Mouse (Mus musculus) E14TG2a.4 (cell line): Measurements from ENCODE around the gene Prox1.
A peak's percentile ranks its signal among the peaks of the same experiment; 100 is the strongest.

ENCODE experiments used
- H3K27me3 ChIP-seq: 2 replicates; pipeline ENCODE4 v1.6.1; 2014; ENCODE audit warnings: low read length, control low read depth; ENCODE audit not compliant: insufficient read depth
- H3K36me3 ChIP-seq: 2 replicates; pipeline ENCODE4 v1.6.1; 2014; ENCODE audit warnings: low read length, control low read depth; ENCODE audit not compliant: insufficient read depth
- H3K4me1 ChIP-seq: replicated peaks from 2 replicates; pipeline ENCODE4 v1.6.1; 2014; ENCODE audit warnings: low read depth, low read length, control low read depth
- H3K4me3 ChIP-seq: replicated peaks from 2 replicates; pipeline ENCODE4 v1.5.1; 2014; ENCODE audit warnings: mild to moderate bottlenecking, low read length
- H3K9me3 ChIP-seq: 2 replicates; pipeline ENCODE4 v1.6.1; 2014; ENCODE audit warnings: low read length, control low read depth
- CTCF ChIP-seq: conservative IDR thresholded peaks from 2 replicates; pipeline ENCODE4 v1.5.1; 2014; ENCODE audit warnings: low read length
- NANOG ChIP-seq: IDR thresholded peaks from 2 replicates; pipeline ENCODE4 v1.6.1; 2014; ENCODE audit warnings: borderline replicate concordance, low read length, mixed read lengths
- POU5F1 ChIP-seq: IDR thresholded peaks from 2 replicates; pipeline ENCODE4 v1.6.1; 2014; ENCODE audit warnings: low read length, borderline replicate concordance

The Prox1 gene

DNA sequence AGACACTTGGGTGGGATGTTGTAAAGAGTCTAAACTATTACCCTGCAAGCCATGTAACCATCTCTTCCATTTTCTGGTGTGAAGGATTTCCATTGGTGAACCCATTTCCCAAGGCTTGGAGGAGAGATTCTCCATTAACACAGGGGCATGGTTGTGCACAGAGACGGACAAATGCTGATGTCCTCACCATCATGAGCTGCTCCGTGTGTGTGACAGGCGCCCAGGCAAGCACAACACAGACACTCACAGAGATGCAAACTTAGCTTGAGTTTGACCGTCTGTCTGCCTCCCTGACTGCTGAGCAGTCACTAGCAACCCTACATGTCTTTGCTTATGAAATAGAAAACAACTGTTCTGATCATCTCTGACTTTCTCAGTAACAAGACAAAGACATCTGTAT, 30.5 kb upstream of the Prox1 start:
- H3K27me3 ChIP-seq = no peaks in the 10 kb centered on the region
- H3K4me1 ChIP-seq = no peaks in the 10 kb centered on the region
- TF ChIP-seq NANOG (no peak), POU5F1 (no peak), CTCF (no peak)
- no peak overlapping the region for H3K4me3 ChIP-seq
- H3K9me3 ChIP-seq = no peaks in the 10 kb centered on the region
- H3K36me3 ChIP-seq = no peaks in the 10 kb centered on the region

DNA sequence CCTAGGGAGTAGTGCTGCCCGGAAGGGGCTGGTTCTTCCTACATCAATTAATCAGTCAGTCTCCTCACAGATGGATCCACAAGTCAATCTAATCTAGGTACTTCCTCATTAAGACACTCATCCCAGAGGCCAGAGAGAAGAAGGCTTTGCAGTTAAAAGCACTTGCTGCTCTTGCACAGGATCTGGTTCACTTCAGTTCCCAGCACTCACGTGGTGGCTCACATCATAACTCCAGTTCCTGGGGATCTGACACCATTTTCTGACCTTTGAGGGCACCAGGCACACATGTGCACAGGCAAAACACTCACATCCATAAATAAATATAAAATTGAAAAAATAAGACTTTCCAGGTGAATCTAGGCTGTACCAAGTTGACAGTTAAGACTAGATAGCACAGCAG, 27.7 kb upstream of the Prox1 start:
- H3K36me3 ChIP-seq = no peaks in the 10 kb centered on the region
- H3K9me3 ChIP-seq = no peaks in the 10 kb centered on the region
- no peaks in the 10 kb centered on the region for H3K27me3 ChIP-seq
- no peak for TF ChIP-seq POU5F1
- TF ChIP-seq CTCF = no peak
- TF ChIP-seq NANOG = no peak
- H3K4me1 ChIP-seq = no peaks in the 10 kb centered on the region
- no peak overlapping the region for H3K4me3 ChIP-seq

DNA sequence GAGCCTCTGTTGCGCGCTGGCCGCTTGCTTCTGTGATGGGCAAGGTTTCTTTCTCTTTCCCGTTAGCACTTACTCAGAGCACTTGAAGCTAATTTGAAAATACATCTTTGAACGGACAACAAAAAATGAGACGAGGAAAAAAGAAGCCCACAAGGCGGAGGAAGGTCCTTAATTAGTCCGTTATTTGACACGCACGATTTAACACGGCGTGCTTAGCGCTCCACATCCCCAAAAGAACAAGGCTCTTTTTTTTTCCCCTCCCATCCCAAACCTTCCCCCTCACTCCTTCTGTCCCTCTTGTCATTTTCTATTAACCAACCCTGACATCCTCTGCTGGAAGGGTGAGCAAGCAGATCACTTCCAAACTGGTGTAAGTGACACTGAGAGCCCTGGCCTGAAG, 21.5 kb upstream of the Prox1 start:
- H3K27me3 ChIP-seq = no peaks in the 10 kb centered on the region
- no peaks in the 10 kb centered on the region for H3K4me1 ChIP-seq
- peaks cover 7% of the 10 kb centered on the region; the same call in 1 of the 2 replicates for H3K9me3 ChIP-seq
- H3K36me3 ChIP-seq = no peaks in the 10 kb centered on the region
- no peak overlapping the region for H3K4me3 ChIP-seq
- TF ChIP-seq POU5F1 (no peak), NANOG (no peak), CTCF (no peak)

DNA sequence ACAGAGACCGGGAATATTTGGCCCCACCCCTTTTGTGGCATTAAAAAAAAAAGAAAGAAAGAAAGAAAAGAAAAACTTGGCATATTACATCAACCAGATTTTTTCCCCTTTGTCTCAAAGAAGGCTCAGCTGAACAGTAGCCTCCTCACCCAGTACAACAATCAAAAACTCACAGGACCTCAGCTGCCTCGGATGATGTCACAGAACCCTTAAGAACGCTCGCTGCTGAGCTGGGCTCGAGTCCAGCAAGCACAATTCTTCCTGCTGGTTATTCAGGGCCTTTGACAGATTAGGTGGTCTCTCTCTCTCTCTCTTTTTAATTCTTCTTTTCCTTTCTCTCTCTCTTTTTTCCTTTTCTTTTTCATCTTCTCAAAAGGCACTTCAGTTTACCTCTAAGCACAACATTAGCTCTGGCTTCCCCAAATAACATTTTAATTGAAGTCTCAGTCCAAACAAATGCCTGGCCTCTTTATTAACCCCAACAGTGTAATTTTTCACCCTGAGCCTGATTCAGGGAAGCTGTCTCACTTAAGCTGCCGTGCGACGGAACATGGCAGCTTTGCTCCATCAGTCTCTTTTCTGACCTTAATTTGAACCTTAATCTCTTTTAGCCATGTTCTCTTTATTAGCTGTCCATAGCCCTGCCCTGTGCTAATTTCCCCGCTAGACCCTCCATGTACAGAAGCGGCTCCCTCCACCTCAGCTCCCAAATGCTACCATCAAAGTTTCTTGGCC, 19.9 kb upstream of the Prox1 start:
- Histone ChIP-seq H3K4me1 (no peaks in the 10 kb centered on the region), H3K36me3 (no peaks in the 10 kb centered on the region), H3K4me3 (no peak overlapping the region), H3K9me3 (peaks cover 7% of the 10 kb centered on the region; the same call in 1 of the 2 replicates), H3K27me3 (no peaks in the 10 kb centered on the region)
- TF ChIP-seq CTCF (no peak), NANOG (no peak), POU5F1 (no peak)

DNA sequence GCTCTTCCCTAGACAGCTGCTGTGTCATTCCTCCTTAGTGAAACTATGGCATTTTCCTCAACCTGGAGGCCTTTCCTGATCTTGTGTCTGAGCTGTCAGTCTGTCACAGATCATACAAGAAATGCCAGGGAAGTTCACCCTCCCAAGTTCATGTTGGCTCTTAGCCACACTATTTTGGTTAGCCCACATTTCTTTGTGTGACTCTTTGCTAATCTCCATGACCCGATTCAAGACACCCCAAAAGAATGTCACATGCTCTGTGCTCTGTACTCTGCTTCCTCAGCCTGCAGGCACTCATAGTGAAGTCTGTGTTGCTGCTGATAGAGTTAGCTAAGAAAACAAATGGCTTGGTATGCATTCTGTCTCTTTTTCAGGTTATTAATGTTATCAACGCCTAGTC, 18.6 kb upstream of the Prox1 start:
- no peaks in the 10 kb centered on the region for H3K4me1 ChIP-seq
- TF ChIP-seq POU5F1 (no peak), NANOG (no peak)
- no peaks in the 10 kb centered on the region for H3K27me3 ChIP-seq
- H3K4me3 ChIP-seq = no peak overlapping the region
- peaks cover 7% of the 10 kb centered on the region; the same call in 1 of the 2 replicates for H3K9me3 ChIP-seq
- no peaks in the 10 kb centered on the region for H3K36me3 ChIP-seq

DNA sequence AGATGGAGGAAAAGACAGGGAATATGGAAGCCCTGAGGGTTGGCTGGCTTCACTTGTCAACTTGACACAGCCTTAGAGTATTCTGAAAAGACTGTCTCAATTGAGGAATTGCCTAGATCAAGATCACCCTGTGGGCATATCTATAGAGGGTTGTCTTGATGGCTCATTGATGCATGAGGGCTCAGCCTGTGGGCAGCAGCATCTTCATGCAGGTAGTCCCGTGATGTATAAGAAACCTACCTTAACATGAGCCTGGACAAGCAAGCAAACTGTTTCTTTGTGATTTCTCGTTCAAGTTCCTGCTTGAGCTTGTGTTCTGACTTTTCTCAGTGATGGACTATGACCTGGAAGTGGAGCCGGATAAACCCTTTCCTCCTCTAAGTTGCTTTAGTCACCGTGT, 15.8 kb upstream of the Prox1 start:
- Histone ChIP-seq H3K9me3 (peaks cover 7% of the 10 kb centered on the region; the same call in 1 of the 2 replicates), H3K36me3 (no peaks in the 10 kb centered on the region), H3K27me3 (no peaks in the 10 kb centered on the region; the same call in 1 of the 2 replicates), H3K4me3 (no peak overlapping the region), H3K4me1 (no peaks in the 10 kb centered on the region)
- TF ChIP-seq NANOG (no peak), CTCF (no peak), POU5F1 (no peak)

DNA sequence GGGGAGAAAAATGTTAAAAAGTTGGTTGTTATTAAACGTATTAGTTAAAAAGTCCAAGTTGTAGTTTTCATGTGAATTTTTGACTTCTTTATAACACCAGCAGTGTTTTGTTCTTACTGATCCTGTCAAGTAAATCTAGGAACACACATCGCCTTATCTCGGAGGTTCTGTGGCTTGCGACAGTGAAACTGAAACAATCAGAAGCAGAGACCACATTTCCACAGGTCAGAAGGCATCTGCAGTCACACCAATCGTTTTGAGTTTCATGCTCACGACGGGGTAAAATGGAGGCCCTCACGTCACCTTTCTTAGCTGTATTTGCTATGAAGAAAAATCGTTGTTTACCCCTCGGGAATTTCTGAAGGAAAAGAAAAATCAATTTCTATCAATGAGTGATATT, 14.8 kb upstream of the Prox1 start:
- Histone ChIP-seq H3K36me3 (no peaks in the 10 kb centered on the region), H3K4me1 (no peaks in the 10 kb centered on the region; the same call in 1 of the 2 replicates), H3K4me3 (no peak overlapping the region), H3K27me3 (peaks cover 7% of the 10 kb centered on the region), H3K9me3 (peaks cover 7% of the 10 kb centered on the region; the same call in 1 of the 2 replicates)
- TF ChIP-seq CTCF = no peak
- no peak for TF ChIP-seq NANOG
- no peak for TF ChIP-seq POU5F1

DNA sequence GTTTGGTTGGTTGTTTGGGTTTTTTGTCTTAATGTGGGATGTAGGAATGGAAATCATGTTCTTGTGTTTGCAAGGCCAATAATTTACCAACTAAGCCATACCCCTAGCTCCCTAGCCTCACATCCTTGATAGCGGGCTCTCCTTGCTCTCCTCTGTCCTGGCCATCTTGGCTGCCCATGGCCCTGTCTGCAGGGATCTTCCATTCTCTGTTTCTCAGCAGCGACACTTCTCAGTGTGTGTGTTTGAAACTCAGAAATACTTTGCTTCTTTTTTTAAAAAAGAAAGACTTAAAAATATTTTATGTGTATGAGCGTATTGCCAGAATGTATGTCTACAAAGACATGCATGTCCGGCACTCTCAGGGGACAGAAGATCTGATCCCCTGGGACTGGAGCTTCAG, 13.1 kb upstream of the Prox1 start:
- no peak for TF ChIP-seq POU5F1
- TF ChIP-seq CTCF = no peak
- no peak for TF ChIP-seq NANOG
- peaks cover 12% of the 10 kb centered on the region; the same call in 1 of the 2 replicates for H3K9me3 ChIP-seq
- no peaks in the 10 kb centered on the region; the same call in 1 of the 2 replicates for H3K4me1 ChIP-seq
- H3K4me3 ChIP-seq = no peak overlapping the region
- H3K27me3 ChIP-seq = peaks cover 20% of the 10 kb centered on the region
- no peaks in the 10 kb centered on the region for H3K36me3 ChIP-seq

DNA sequence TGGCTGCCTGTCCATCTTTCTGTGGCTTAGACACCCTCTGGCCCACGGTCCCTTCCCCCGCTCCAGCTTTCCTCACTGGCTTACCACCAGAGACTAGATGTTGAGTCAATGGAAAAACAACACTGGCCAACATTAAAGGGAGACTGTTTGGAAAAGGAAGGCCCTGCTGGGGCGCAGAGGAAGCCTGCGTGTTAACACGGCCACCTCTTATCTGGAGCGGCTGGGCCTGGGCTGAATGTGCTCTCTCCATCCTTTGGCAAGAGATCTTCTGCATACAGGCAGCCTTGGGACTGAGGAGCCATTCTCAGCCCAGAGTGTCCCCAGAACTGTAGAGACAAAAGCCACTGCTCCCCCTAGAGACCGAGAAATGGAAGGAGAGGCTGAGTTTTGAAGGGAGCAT, 11.3 kb upstream of the Prox1 start:
- no peaks in the 10 kb centered on the region for H3K36me3 ChIP-seq
- 0 out of 2 replicates have a peak, but pooled peaks cover 6% of the 10 kb centered on the region for H3K9me3 ChIP-seq
- TF ChIP-seq NANOG (no peak), CTCF (0 out of 2 replicates have a peak, but pooled peaks have one; percentile 11)
- no peak overlapping the region for H3K4me3 ChIP-seq
- no peaks in the 10 kb centered on the region; the same call in 1 of the 2 replicates for H3K4me1 ChIP-seq
- peaks cover 36% of the 10 kb centered on the region for H3K27me3 ChIP-seq
